Comparison of ENCODE assay signal across 22 mouse cellular contexts in the genomic region with DNA sequence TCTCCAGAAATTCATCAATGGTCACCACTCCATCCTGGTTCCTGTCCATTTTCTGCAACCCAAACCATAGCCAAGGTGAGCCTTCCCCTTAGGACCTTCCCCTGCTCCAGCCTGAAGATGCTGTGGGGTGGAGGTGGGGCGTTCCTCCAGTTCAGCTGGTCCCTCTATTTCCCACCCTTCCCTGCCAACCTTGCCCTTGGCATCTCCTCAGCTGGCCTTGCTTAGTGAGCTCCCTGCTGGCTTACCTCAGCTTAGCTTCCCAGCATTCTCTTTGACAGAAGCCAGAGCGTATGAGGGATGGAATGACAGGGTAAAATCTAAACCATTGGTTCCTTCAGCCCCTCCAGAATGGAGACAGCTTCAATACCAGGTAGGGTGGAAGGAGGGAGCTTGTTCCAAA. TPM values are rescaled to one million over a fixed set of nuclear protein-coding genes. Genes with fewer than 3 reads are reported as not detected.
A peak's percentile ranks its signal among the peaks of the same experiment; 100 is the strongest.
DNase-seq lines count a peak whose midpoint lies in the region; ATAC-seq lines count a peak whose summit lies in the region.
"Had no signal": no experiment of that assay in that cellular context is flagged by ENCODE, and none has a peak within 500 bp of the region (broad histone marks: within the 10 kb centered on the region; RNA-seq: fewer than 3 reads in every experiment).

No protein-coding gene starts in this region.

- H3K4me2 ChIP-seq in heart, embryonic 12.5 days, result no peak overlapping the region
- H3K4me2 ChIP-seq: forebrain, embryonic 13.5 days; hindbrain, embryonic 12.5 days; hindbrain, embryonic 15.5 days had no signal

- DNase-seq in cerebellum, adult 18-20 months, result peak; percentile 45 to 47
- DNase-seq in cerebellum, adult 9-10 months, result no peak
- peak; percentile 60 to 61 for DNase-seq in cerebellum, postnatal 10 days
- no peak for DNase-seq in cerebellum, adult 11 months
- peak; percentile 41 to 49 for DNase-seq in cerebellum, postnatal 36 days
- DNase-seq: adrenal gland, adult 2 months; adrenal gland, postnatal 14 days; B cell, adult 2 months; gastrocnemius, postnatal 10 days; gastrocnemius, postnatal 36 days; heart, adult 2 months; kidney, adult 2 months had no signal

- H3K4me1 ChIP-seq in heart, embryonic 12.5 days (replicated peaks), result peaks cover 6% of the 10 kb centered on the region
- H3K4me1 ChIP-seq: forebrain, embryonic 10.5 days; forebrain, embryonic 13.5 days; hindbrain, embryonic 12.5 days; hindbrain, embryonic 15.5 days had no signal

- H3K9ac ChIP-seq in heart, embryonic 12.5 days, result no peak overlapping the region
- H3K9ac ChIP-seq: forebrain, embryonic 13.5 days; hindbrain, embryonic 12.5 days; hindbrain, embryonic 15.5 days had no signal

- H3K9me3 ChIP-seq in heart, embryonic 12.5 days (replicated peaks), result no peaks in the 10 kb centered on the region
- H3K9me3 ChIP-seq: forebrain, embryonic 10.5 days; forebrain, embryonic 13.5 days; G1E; heart, embryonic 10.5 days; hindbrain, embryonic 12.5 days; hindbrain, embryonic 15.5 days had no signal

- ATAC-seq in heart, embryonic 12.5 days (ENCODE audit: insufficient number of reproducible peaks, low FRiP score), result no peak
- ATAC-seq: forebrain, embryonic 13.5 days; forebrain, embryonic 16.5 days; intestine, postnatal 0 days had no signal

- H3K36me3 ChIP-seq in heart, embryonic 12.5 days, result no peaks in the 10 kb centered on the region
- H3K36me3 ChIP-seq: forebrain, embryonic 10.5 days; G1E; heart, embryonic 10.5 days; hindbrain, embryonic 12.5 days; hindbrain, embryonic 15.5 days had no signal

- WGBS in heart, embryonic 12.5 days, result 65% methylated on average over 2 of the region's 2 CpGs

- H3K27me3 ChIP-seq in heart, embryonic 12.5 days (replicated peaks), result peaks cover 45% of the 10 kb centered on the region
- H3K27me3 ChIP-seq: forebrain, embryonic 13.5 days had no signal

- no peak overlapping the region for H3K4me3 ChIP-seq in heart, embryonic 12.5 days
- H3K4me3 ChIP-seq: forebrain, embryonic 10.5 days; forebrain, embryonic 13.5 days; heart, adult 2 months; heart, embryonic 10.5 days; hindbrain, embryonic 12.5 days; hindbrain, embryonic 15.5 days had no signal

- H3K27ac ChIP-seq in heart, embryonic 12.5 days (ENCODE audit: poor library complexity, severe bottlenecking), result no peak overlapping the region
- H3K27ac ChIP-seq: forebrain, embryonic 10.5 days; forebrain, embryonic 13.5 days; heart, adult 2 months; heart, embryonic 10.5 days; hindbrain, embryonic 12.5 days; hindbrain, embryonic 15.5 days had no signal

RNA-seq across cellular contexts. Expression of a gene that starts 15.0 kb away (rescaled TPM):
- polyA plus RNA-seq in heart, embryonic 12.5 days (2016; fragmentation: Nextera tagmentation; extraction: Ambion mirVana), result 26.2 and 29.0 TPM in 2 replicates

RNA-seq across cellular contexts. Expression of a gene that starts 34.3 kb away (rescaled TPM):
- 0.44 and 0.45 TPM in 2 replicates for polyA plus RNA-seq in heart, embryonic 12.5 days (2016; fragmentation: Nextera tagmentation; extraction: Ambion mirVana)
- polyA plus RNA-seq: embryonic facial prominence, embryonic 11.5 days; G1E had no signal

Comparison
In these comparisons a context has a peak if more than half of its experiments do, and no peak if none do; other contexts are left out.
1. DNase-seq: peak in cerebellum, adult 18-20 months (2 of 2), cerebellum, postnatal 10 days (2 of 2) and cerebellum, postnatal 36 days (2 of 2); none in cerebellum, adult 9-10 months (single experiment) and cerebellum, adult 11 months (single experiment).